Comparison of ENCODE assay signal across 22 mouse cellular contexts in genomic region chr4:136124581-136124980, GRCm38 (mm10). TPM values are rescaled to one million over a fixed set of nuclear protein-coding genes. Genes with fewer than 3 reads are reported as not detected.
DNase-seq lines count a peak whose midpoint lies in the region; ATAC-seq and TF ChIP-seq lines count a peak whose summit lies in the region.
"Had no signal": no experiment of that assay in that cellular context is flagged by ENCODE, and none has a peak within 500 bp of the region (broad histone marks: within the 10 kb centered on the region; RNA-seq: fewer than 3 reads in every experiment).

No protein-coding gene starts in this region.

- peaks cover 56% of the 10 kb centered on the region for H3K4me1 ChIP-seq in heart, embryonic 10.5 days
- H3K4me1 ChIP-seq in heart, embryonic 11.5 days (ENCODE audit: control insufficient read depth, insufficient read depth, low read length): peaks cover 22% of the 10 kb centered on the region
- peaks cover 48 to 84% of the 10 kb centered on the region in 2 experiments for H3K4me1 ChIP-seq in CH12.LX (ENCODE audit: control insufficient read depth in 1 of 2, insufficient read depth in 2 of 2)
- peaks cover 8% of the 10 kb centered on the region for H3K4me1 ChIP-seq in brown adipose tissue, adult 24 weeks (ENCODE audit: control insufficient read depth, insufficient read depth, insufficient read length, low read length)
- H3K4me1 ChIP-seq: embryonic facial prominence, embryonic 13.5 days; forebrain, embryonic 15.5 days; hindbrain, embryonic 13.5 days had no signal

- TF ChIP-seq RAD21 in CH12.LX (IDR thresholded peaks at IDR 0.05; ENCODE audit: low read depth, low read length): no peak

- dilution Hi-C loops in CH12.LX (cut with MboI; ENCODE audit: extremely low pct_ligation_motif_present, extremely low pct_unique_long_range_greater_than_20kb, low sequenced_read_pairs): no loop called here

- TF ChIP-seq EP300 in CH12.LX (IDR thresholded peaks at IDR 0.05; ENCODE audit: low read length): no peak

- in situ Hi-C loops in CH12.LX (cut with MboI; ENCODE audit: low pct_ligation_motif_present, low pct_unique_long_range_greater_than_20kb, low sequenced_read_pairs): no loop called here

- WGBS in heart, embryonic 10.5 days: 93% methylated on average over 4 of the region's 4 CpGs
- 93% methylated on average over 4 of the region's 4 CpGs for WGBS in heart, embryonic 11.5 days (ENCODE audit: insufficient replicate concordance)

- no peak for TF ChIP-seq CTCF in CH12.LX (conservative IDR thresholded peaks at IDR 0.05 in 1 of 2, IDR thresholded peaks at IDR 0.05 in 1 of 2; ENCODE audit: low read depth in 2 of 2, low read length in 2 of 2)

- no peaks in the 10 kb centered on the region for H3K9me3 ChIP-seq in heart, embryonic 10.5 days
- H3K9me3 ChIP-seq in heart, embryonic 11.5 days (replicated peaks; ENCODE audit: control insufficient read depth, low read length): no peaks in the 10 kb centered on the region
- H3K9me3 ChIP-seq in CH12.LX (replicated peaks; ENCODE audit: low read length): peaks cover 3% of the 10 kb centered on the region
- H3K9me3 ChIP-seq: embryonic facial prominence, embryonic 13.5 days; forebrain, embryonic 15.5 days; hindbrain, embryonic 13.5 days; intestine, embryonic 15.5 days had no signal

- DNase-seq in heart, embryonic 10.5 days (ENCODE audit: low spot score): no peak
- DNase-seq in CH12.LX (ENCODE audit: extremely low read depth): no peak
- no peak for DNase-seq in layer of hippocampus, adult 8-10 months (ENCODE audit: low spot score in 2 of 2)
- no peak for DNase-seq in gastrocnemius, postnatal 14 days
- DNase-seq: adrenal gland, adult 2 months; adrenal gland, postnatal 36 days; B cell, adult 2 months; cerebellum, adult 11 months; cerebellum, adult 8-10 months; cerebellum, postnatal 25 days; heart, postnatal 10 days; heart, postnatal 4 days; kidney, adult 18-20 months had no signal

- no peak overlapping the region for H3K9ac ChIP-seq in heart, embryonic 11.5 days (ENCODE audit: low read depth, low read length)
- H3K9ac ChIP-seq in CH12.LX (ENCODE audit: insufficient read depth, low read depth): no peak overlapping the region
- H3K9ac ChIP-seq: embryonic facial prominence, embryonic 13.5 days; forebrain, embryonic 15.5 days; hindbrain, embryonic 13.5 days; intestine, embryonic 15.5 days had no signal

- H3K27me3 ChIP-seq in heart, embryonic 10.5 days (ENCODE audit: insufficient read depth, poor library complexity, severe bottlenecking): no peaks in the 10 kb centered on the region
- no peaks in the 10 kb centered on the region for H3K27me3 ChIP-seq in heart, embryonic 11.5 days (ENCODE audit: control insufficient read depth, insufficient read depth, low read length)
- peaks cover 2% of the 10 kb centered on the region for H3K27me3 ChIP-seq in CH12.LX (replicated peaks)
- H3K27me3 ChIP-seq: embryonic facial prominence, embryonic 13.5 days; forebrain, embryonic 15.5 days; hindbrain, embryonic 13.5 days; intestine, embryonic 15.5 days; Patski had no signal

- no peak for ATAC-seq in heart, embryonic 11.5 days (replicated peaks; ENCODE audit: insufficient number of reproducible peaks, low FRiP score, low TSS enrichment)
- ATAC-seq: activated CD4-positive, CD25-positive, alpha-beta regulatory T cell, adult 4 months; CD4-positive, CD25-positive, alpha-beta regulatory T cell, adult 4 months; forebrain, embryonic 15.5 days; intestine, embryonic 15.5 days; Patski had no signal

- no peaks in the 10 kb centered on the region for H3K79me2 ChIP-seq in CH12.LX (replicated peaks; ENCODE audit: control insufficient read depth, extremely low read depth, insufficient read depth, poor library complexity, severe bottlenecking)

- intact Hi-C loops in gastrocnemius, postnatal 14 days (cut with DNase I; ENCODE audit: low total_unique reads): no loop called here

- H3K4me2 ChIP-seq in heart, embryonic 11.5 days: no peak overlapping the region
- H3K4me2 ChIP-seq in CH12.LX (ENCODE audit: insufficient read depth, low read depth, poor library complexity, severe bottlenecking): no peak overlapping the region
- H3K4me2 ChIP-seq: embryonic facial prominence, embryonic 13.5 days; forebrain, embryonic 15.5 days; hindbrain, embryonic 13.5 days; intestine, embryonic 15.5 days had no signal

- no peak for TF ChIP-seq POLR2A in CH12.LX (IDR thresholded peaks at IDR 0.05; ENCODE audit: low read depth, low read length)

- H3K4me3 ChIP-seq in heart, embryonic 10.5 days: no peak overlapping the region
- no peak overlapping the region for H3K4me3 ChIP-seq in heart, embryonic 11.5 days (ENCODE audit: low read depth, low read length)
- peak overlapping the region in 1 of 3 experiments; percentile 56 for H3K4me3 ChIP-seq in CH12.LX (replicated peaks in 1 of 3; ENCODE audit: low read depth in 2 of 3, low read length in 2 of 3, poor library complexity in 1 of 3)
- no peak overlapping the region for H3K4me3 ChIP-seq in brown adipose tissue, adult 24 weeks (ENCODE audit: insufficient read depth, low read depth, low read length)
- H3K4me3 ChIP-seq: embryonic facial prominence, embryonic 13.5 days; forebrain, embryonic 15.5 days; hindbrain, embryonic 13.5 days; intestine, embryonic 15.5 days had no signal

- H3K27ac ChIP-seq in heart, embryonic 10.5 days: 0 out of 2 replicates have a peak overlapping the region, but pooled peaks have one; percentile 22
- no peak overlapping the region for H3K27ac ChIP-seq in heart, embryonic 11.5 days (ENCODE audit: low read depth, low read length)
- H3K27ac ChIP-seq in CH12.LX (ENCODE audit: insufficient read depth, low read depth): peak overlapping the region; percentile 81; the same call in 1 of the 2 replicates
- peak overlapping the region; percentile 81 for H3K27ac ChIP-seq in brown adipose tissue, adult 24 weeks (replicated peaks; ENCODE audit: low read depth, low read length)
- H3K27ac ChIP-seq: embryonic facial prominence, embryonic 13.5 days; forebrain, embryonic 15.5 days; hindbrain, embryonic 13.5 days had no signal

- H3K36me3 ChIP-seq in heart, embryonic 10.5 days: no peaks in the 10 kb centered on the region
- H3K36me3 ChIP-seq in heart, embryonic 11.5 days (ENCODE audit: control insufficient read depth, insufficient read depth, low read length): no peaks in the 10 kb centered on the region
- H3K36me3 ChIP-seq in CH12.LX (replicated peaks in 1 of 2; ENCODE audit: control insufficient read depth in 1 of 2, insufficient read depth in 1 of 2, low read length in 1 of 2): no peaks in the 10 kb centered on the region
- H3K36me3 ChIP-seq: embryonic facial prominence, embryonic 13.5 days; forebrain, embryonic 15.5 days; hindbrain, embryonic 13.5 days; intestine, embryonic 15.5 days had no signal

TF ChIP-seq in CH12.LX, 34 proteins besides CTCF, POLR2A, EP300 and RAD21:
- TF ChIP-seq MAX (IDR thresholded peaks at IDR 0.05; ENCODE audit: low read length) (no peak), POLR2AphosphoS2 (IDR thresholded peaks at IDR 0.05; ENCODE audit: low read depth, low read length) (no peak), NELFE (IDR thresholded peaks at IDR 0.05; ENCODE audit: low read depth, low read length) (no peak), SIN3A (IDR thresholded peaks at IDR 0.05; ENCODE audit: low read length) (no peak), ZKSCAN1 (IDR thresholded peaks at IDR 0.05; ENCODE audit: borderline replicate concordance, low read depth, low read length) (no peak), TBP (conservative IDR thresholded peaks at IDR 0.05; ENCODE audit: low read depth, low read length) (no peak), MEF2A (IDR thresholded peaks at IDR 0.05; ENCODE audit: borderline replicate concordance, low read depth, low read length) (no peak), ELF1 (IDR thresholded peaks at IDR 0.05; ENCODE audit: low read depth, low read length) (no peak), ZMIZ1 (IDR thresholded peaks at IDR 0.05; ENCODE audit: low read depth, low read length) (no peak), UBTF (IDR thresholded peaks at IDR 0.05; ENCODE audit: low read depth, low read length) (no peak), MAZ (IDR thresholded peaks at IDR 0.05; ENCODE audit: low read depth, low read length) (no peak)

RNA-seq across cellular contexts. Expression of gene Id3, which starts 18.7 kb away (rescaled TPM):
- 324 and 492 TPM in 2 replicates for polyA plus RNA-seq in heart, embryonic 10.5 days (2016; fragmentation: Nextera tagmentation; extraction: Ambion mirVana)
- 411 and 415 TPM in 2 replicates for polyA plus RNA-seq in heart, embryonic 11.5 days (2014; fragmentation: Nextera tagmentation; extraction: Ambion mirVana)
- total RNA-seq in CH12.LX (2012; rRNA removed) (41.1 and 85.5 TPM in 2 replicates), CH12.LX (2014; rRNA removed) (96.0 and 116 TPM in 2 replicates)
- polyA plus RNA-seq in CH12.LX (2012; ENCODE audit: insufficient read length, low read depth): 17.6 and 18.3 TPM in 2 replicates
- polyA plus RNA-seq in brown adipose tissue, adult 24 weeks (2012; ENCODE audit: insufficient read depth, insufficient read length, missing spikeins): 75.0 and 78.1 TPM in 2 replicates
- 10 to 100 TPM; 40.5 to 59.5 (median 48.7) TPM for total RNA-seq in layer of hippocampus, adult 8-10 months (2022)
- 10 to 100 TPM; 28.4 to 28.7 TPM for total RNA-seq in gastrocnemius, postnatal 14 days (2021)

RNA-seq across cellular contexts. Expression of gene E2f2, which starts 47.6 kb away (rescaled TPM):
- polyA plus RNA-seq in heart, embryonic 10.5 days (2016; fragmentation: Nextera tagmentation; extraction: Ambion mirVana): 6.3 and 6.6 TPM in 2 replicates
- 4.8 and 5.8 TPM in 2 replicates for polyA plus RNA-seq in heart, embryonic 11.5 days (2014; fragmentation: Nextera tagmentation; extraction: Ambion mirVana)
- total RNA-seq in CH12.LX (2012; rRNA removed): 7.2 and 7.6 TPM in 2 replicates
- 4.4 and 4.9 TPM in 2 replicates for total RNA-seq in CH12.LX (2014; rRNA removed)
- polyA plus RNA-seq in CH12.LX (2012; ENCODE audit: insufficient read length, low read depth): 3.9 and 6.1 TPM in 2 replicates
- 2.9 and 6.4 TPM in 2 replicates for polyA plus RNA-seq in brown adipose tissue, adult 24 weeks (2012; ENCODE audit: insufficient read depth, insufficient read length, missing spikeins)
- total RNA-seq in layer of hippocampus, adult 8-10 months (2022): 1 to 10 TPM in 2 of 4 experiments, under 1 TPM in 2; 0.57 to 1.2 (median 0.98) TPM
- 1 to 10 TPM; 4.0 to 6.5 TPM for total RNA-seq in gastrocnemius, postnatal 14 days (2021)
